Mouse (Mus musculus) heart, postnatal 0 days (tissue): ENCODE measurements around the gene Git1. TPM values are rescaled to one million over a fixed set of nuclear protein-coding genes. Genes with fewer than 3 reads are reported as not detected.

Experiments
- ATAC-seq: fragments of 200-750 bp; cut with Nextera tagmentation; 2 replicates; pipeline ENCODE4 v1.8.0; 2017; ENCODE audit warnings: low read depth, moderate number of reproducible peaks, moderate library complexity; ENCODE audit not compliant: insufficient read depth
- DNase-seq: peaks from one replicate; pipeline ENCODE4 v3.0.0-alpha.2; 2016; ENCODE audit warnings: low spot score
- H3K27ac ChIP-seq: fragments of 300-500 bp; sonication (generic); 2 replicates; pipeline ENCODE4 v1.5.1; 2014; ENCODE audit warnings: low read depth, mild to moderate bottlenecking
- H3K27me3 ChIP-seq: fragments of 300-500 bp; sonication (generic); 2 replicates; pipeline ENCODE4 v1.6.1; 2014; ENCODE audit warnings: low read length, mixed read lengths; ENCODE audit not compliant: control insufficient read depth, insufficient read depth
- H3K36me3 ChIP-seq: fragments of 300-500 bp; sonication (generic); replicated peaks from 2 replicates; pipeline ENCODE4 v1.6.1; 2014; ENCODE audit warnings: low read length, mixed read lengths; ENCODE audit not compliant: control insufficient read depth, insufficient read depth
- H3K4me1 ChIP-seq: fragments of 300-500 bp; sonication (generic); 2 replicates; pipeline ENCODE4 v1.6.1; 2014; ENCODE audit warnings: antibody characterized with exemption; ENCODE audit not compliant: control insufficient read depth, insufficient read depth
- H3K4me2 ChIP-seq: fragments of 300-500 bp; sonication (generic); 2 replicates; pipeline ENCODE4 v1.6.1; 2014; ENCODE audit warnings: low read depth, mild to moderate bottlenecking, low read length, moderate library complexity
- H3K4me3 ChIP-seq: fragments of 300-500 bp; sonication (generic); 2 replicates; pipeline ENCODE4 v1.5.1; 2014; ENCODE audit warnings: low read depth, low read length
- H3K9ac ChIP-seq: fragments of 300-500 bp; sonication (generic); replicated peaks from 2 replicates; pipeline ENCODE4 v1.6.1; 2014; ENCODE audit warnings: low read depth, low read length, mixed read lengths
- H3K9me3 ChIP-seq: fragments of 300-500 bp; sonication (generic); replicated peaks from 2 replicates; pipeline ENCODE4 v1.6.1; 2016; ENCODE audit warnings: low read length; ENCODE audit not compliant: control insufficient read depth
- CTCF ChIP-seq: IDR thresholded peaks from 2 replicates; pipeline ENCODE4 v1.5.1; 2016; ENCODE audit warnings: antibody characterized with exemption, control low read depth, low read depth
- EP300 ChIP-seq: IDR thresholded peaks from 2 replicates; pipeline ENCODE4 v1.6.1; 2016; ENCODE audit warnings: antibody characterized with exemption, low read depth
- WGBS: fragments of 180-500 bp; shearing (Covaris S2); extraction: QIAGEN DNeasy Blood & Tissue Kit; methylation state at CpG from one replicate; pipeline ENCODE4 v1.1.7; 2014; 5-methylcytosine and 5-hydroxymethylcytosine counted together
- polyA plus RNA-seq: library from polyadenylated mRNA; unstranded; fragments of >200 nt; fragmentation: Nextera tagmentation; extraction: Ambion mirVana; gene quantifications from 2 replicates; pipeline ENCODE4 v1.2.1, GENCODE M21; 2015
- total RNA-seq: library from RNA; depleted of rRNA; stranded (reverse); fragments of >200 nt; gene quantifications from 2 replicates; pipeline ENCODE4 v1.2.3, GENCODE M21; 2014; ENCODE audit warnings: low replicate concordance

Gene Git1
- total and polyA plus RNA-seq, 2 experiments from 2014 or later = 6.2 to 57.7 TPM

- ATAC-seq (no peak), DNase-seq (no peak)
- no peak overlapping the region for H3K9ac ChIP-seq
- peaks cover 75% of the 10 kb centered on the region for H3K36me3 ChIP-seq
- no peak overlapping the region for H3K4me3 ChIP-seq
- H3K4me1 ChIP-seq = peaks cover 14% of the 10 kb centered on the region
- TF ChIP-seq CTCF = no peak
- TF ChIP-seq EP300 = no peak
- 67% methylated on average over 6 of the region's 6 CpGs for WGBS
- no peaks in the 10 kb centered on the region for H3K27me3 ChIP-seq
- H3K4me2 ChIP-seq = no peak overlapping the region
- no peak overlapping the region for H3K27ac ChIP-seq
- H3K9me3 ChIP-seq = no peaks in the 10 kb centered on the region
Observed at GRCm38 (mm10) chr11:77502481-77502880, 9.1 kb downstream of the Git1 start.

- no peak for DNase-seq
- Histone ChIP-seq H3K9me3 (no peaks in the 10 kb centered on the region), H3K9ac (no peak overlapping the region), H3K4me2 (no peak overlapping the region), H3K4me3 (no peak overlapping the region), H3K36me3 (peaks cover 75% of the 10 kb centered on the region), H3K27ac (no peak overlapping the region), H3K27me3 (no peaks in the 10 kb centered on the region), H3K4me1 (peaks cover 7% of the 10 kb centered on the region)
- TF ChIP-seq CTCF (no peak), EP300 (no peak)
- ATAC-seq = 0 out of 2 replicates have a peak, but pooled peaks have one; percentile 18
- 59% methylated on average over 3 of the region's 3 CpGs for WGBS
Observed at GRCm38 (mm10) chr11:77503511-77503910, 10.1 kb downstream of the Git1 start.

DNA sequence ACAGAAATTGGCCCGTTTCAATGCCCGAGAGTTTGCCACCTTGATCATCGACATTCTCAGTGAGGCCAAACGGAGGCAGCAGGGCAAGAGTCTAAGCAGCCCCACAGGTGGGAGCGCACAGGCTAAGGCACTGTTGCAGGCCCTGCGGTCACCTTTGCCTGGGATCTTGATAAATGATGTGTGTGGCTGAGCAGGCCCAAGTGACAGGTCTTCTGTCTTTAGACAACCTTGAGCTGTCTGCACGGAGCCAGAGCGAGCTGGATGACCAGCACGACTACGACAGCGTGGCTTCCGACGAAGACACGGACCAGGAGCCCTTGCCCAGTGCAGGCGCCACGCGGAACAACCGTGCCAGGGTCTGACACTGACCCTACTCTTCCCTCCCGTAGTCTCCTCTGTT lies 11.0 kb downstream of the Git1 start:
- 94% methylated on average over 19 of the region's 19 CpGs for WGBS
- DNase-seq (no peak), ATAC-seq (no peak)
- Histone ChIP-seq H3K27ac (no peak overlapping the region), H3K4me1 (0 out of 2 replicates have a peak, but pooled peaks cover 8% of the 10 kb centered on the region), H3K4me3 (no peak overlapping the region), H3K36me3 (peaks cover 70% of the 10 kb centered on the region), H3K9me3 (no peaks in the 10 kb centered on the region), H3K4me2 (no peak overlapping the region), H3K27me3 (no peaks in the 10 kb centered on the region), H3K9ac (no peak overlapping the region)
- TF ChIP-seq EP300 (no peak), CTCF (no peak)

DNA sequence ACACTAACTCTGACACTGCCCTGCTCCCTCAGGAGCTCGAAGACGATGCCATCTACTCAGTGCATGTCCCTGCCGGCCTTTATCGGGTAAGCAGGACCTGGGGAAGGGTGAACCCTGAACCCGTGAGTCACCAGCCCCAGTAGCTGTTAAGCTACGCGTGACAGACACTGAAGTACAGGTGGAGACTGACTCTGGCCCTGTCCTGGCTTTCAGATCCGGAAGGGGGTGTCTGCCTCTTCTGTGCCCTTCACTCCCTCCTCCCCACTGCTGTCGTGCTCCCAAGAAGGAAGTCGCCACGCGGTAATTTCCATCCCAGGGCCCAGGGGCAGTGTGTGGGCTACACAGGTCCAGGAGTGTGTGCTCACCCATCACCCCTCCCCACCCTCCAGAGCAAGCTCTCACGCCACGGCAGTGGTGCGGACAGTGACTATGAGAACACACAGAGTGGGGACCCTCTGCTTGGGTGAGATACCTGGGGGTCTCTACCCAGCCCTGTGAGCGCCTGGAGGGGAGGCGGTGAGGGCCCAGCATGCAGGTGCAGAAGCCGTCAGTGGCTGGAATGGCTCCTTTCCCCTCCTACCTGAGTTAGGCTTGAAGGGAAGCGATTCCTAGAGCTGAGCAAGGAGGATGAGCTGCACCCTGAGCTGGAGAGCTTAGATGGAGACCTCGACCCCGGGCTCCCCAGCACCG lies 12.1 kb downstream of the Git1 start:
- Histone ChIP-seq H3K36me3 (peaks cover 59% of the 10 kb centered on the region), H3K27ac (no peak overlapping the region), H3K9me3 (no peaks in the 10 kb centered on the region), H3K4me3 (no peak overlapping the region), H3K4me2 (no peak overlapping the region), H3K27me3 (no peaks in the 10 kb centered on the region), H3K4me1 (0 out of 2 replicates have a peak, but pooled peaks cover 8% of the 10 kb centered on the region), H3K9ac (no peak overlapping the region)
- 84% methylated on average over 22 of the region's 22 CpGs for WGBS
- TF ChIP-seq EP300 = no peak
- no peak for TF ChIP-seq CTCF
- no peak for DNase-seq
- ATAC-seq = no peak

- H3K27me3 ChIP-seq = no peaks in the 10 kb centered on the region
- ATAC-seq (no peak), DNase-seq (no peak)
- H3K4me2 ChIP-seq = no peak overlapping the region
- no peak overlapping the region for H3K27ac ChIP-seq
- TF ChIP-seq CTCF (no peak), EP300 (no peak)
- H3K36me3 ChIP-seq = peaks cover 54% of the 10 kb centered on the region
- 80% methylated on average over 14 of the region's 14 CpGs for WGBS
- H3K9ac ChIP-seq = no peak overlapping the region
- H3K4me3 ChIP-seq = no peak overlapping the region
- no peaks in the 10 kb centered on the region for H3K9me3 ChIP-seq
- H3K4me1 ChIP-seq = 0 out of 2 replicates have a peak, but pooled peaks cover 8% of the 10 kb centered on the region
Observed at GRCm38 (mm10) chr11:77506273-77506672, 12.9 kb downstream of the Git1 start.

DNA sequence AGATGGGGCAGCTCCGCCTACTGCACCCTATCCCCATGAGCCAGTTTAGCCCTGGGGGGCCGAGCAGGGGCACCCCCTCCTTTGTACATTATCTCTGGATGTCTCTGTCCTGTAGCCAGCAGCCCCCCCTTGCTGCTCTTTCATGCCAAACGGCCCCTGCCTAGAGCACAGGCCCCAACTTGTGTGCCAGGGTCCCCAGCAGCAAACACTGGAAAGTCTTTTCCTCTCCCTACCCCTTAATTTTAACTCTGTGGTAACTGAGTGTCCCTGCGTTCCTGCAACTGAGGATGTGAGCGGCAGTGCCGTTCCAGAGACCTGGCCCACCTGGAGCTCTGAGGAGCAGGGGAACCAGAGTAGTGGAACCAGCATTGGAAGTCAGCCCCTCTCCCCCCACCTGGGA lies 13.6 kb downstream of the Git1 start:
- no peak overlapping the region for H3K4me2 ChIP-seq
- H3K4me3 ChIP-seq = no peak overlapping the region
- H3K9ac ChIP-seq = no peak overlapping the region
- H3K4me1 ChIP-seq = 0 out of 2 replicates have a peak, but pooled peaks cover 8% of the 10 kb centered on the region
- H3K27me3 ChIP-seq = no peaks in the 10 kb centered on the region
- no peak for TF ChIP-seq EP300
- TF ChIP-seq CTCF = no peak
- no peaks in the 10 kb centered on the region for H3K9me3 ChIP-seq
- WGBS = 83% methylated on average over 6 of the region's 6 CpGs
- no peak overlapping the region for H3K27ac ChIP-seq
- no peak for ATAC-seq
- no peak for DNase-seq
- H3K36me3 ChIP-seq = peaks cover 54% of the 10 kb centered on the region
